Mouse (Mus musculus) gastrocnemius, postnatal 4 days (tissue): ENCODE measurements around the gene Ndufb7. TPM values are rescaled to one million over a fixed set of nuclear protein-coding genes. Genes with fewer than 3 reads are reported as not detected.

Experiments used
- DNase-seq, 2 experiments: peaks; one replicate each; pipeline ENCODE4 v3.0.0; 2021 to 2022; ENCODE audit warnings: low spot score in 2 of 2, mixed read lengths in 2 of 2
- total RNA-seq, 2 experiments: library from RNA; stranded (reverse); gene quantifications; 2 replicates each; pipeline ENCODE4 v1.2.3; 2021

Ndufb7 gene
- total RNA-seq, 2 experiments from 2014 or later, result 366 to 378 TPM

GRCm38 (mm10) chr8:83599814-83600213 is 33.3 kb downstream of the Ndufb7 start:
- DNase-seq, result no peak

GRCm38 (mm10) chr8:83602650-83603029 is 36.2 kb downstream of the Ndufb7 start:
- no peak for DNase-seq

DNA sequence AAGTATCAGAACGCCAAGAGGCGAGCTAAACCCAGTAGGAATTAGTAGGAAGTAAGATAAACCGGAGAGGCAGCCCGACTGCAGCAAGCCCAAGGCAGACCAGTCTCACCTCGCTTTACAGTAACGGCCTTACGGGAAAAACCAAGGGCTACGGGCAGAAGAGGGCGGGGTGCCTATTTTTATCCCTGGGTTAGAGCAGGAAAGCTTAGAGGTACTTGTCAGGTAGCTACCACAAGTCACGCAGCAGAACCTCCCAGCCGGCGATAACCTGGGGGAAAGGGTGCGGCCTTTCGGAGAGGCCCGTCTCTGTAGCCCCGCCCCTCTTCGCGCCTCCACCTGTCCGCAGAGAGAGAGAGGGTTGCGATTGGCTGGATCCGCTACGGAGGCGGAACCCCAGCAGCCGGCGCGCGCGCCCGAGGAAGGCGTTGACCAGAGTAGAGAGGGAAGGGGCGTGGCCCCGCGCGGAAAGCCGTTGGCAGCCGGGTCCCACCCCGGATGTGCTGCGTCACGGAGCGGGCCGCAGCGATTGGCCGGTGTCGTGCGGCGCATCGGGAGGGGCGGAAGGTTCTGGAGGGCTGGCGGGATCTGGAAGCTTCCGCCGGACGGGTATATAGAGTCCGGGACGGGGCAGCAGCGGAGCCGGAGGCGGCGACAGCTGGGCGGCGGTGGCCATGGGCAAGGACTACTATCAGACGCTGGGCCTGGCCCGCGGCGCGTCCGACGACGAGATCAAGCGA is 41.4 kb downstream of the Ndufb7 start, which contains the start of the genes Tecr and Dnajb1:
Tecr (minus strand) TSS at position 311 of the 737 bp plus-strand sequence.
Dnajb1 (plus strand) TSS at position 533 of the 737 bp plus-strand sequence.
- DNase-seq, result peak; percentile 99 to 100

- peak; percentile 75 to 88 for DNase-seq
Measured at GRCm38 (mm10) chr8:83608398-83608829, 41.9 kb downstream of the Ndufb7 start.

- no peak for DNase-seq
Measured at GRCm38 (mm10) chr8:83609086-83609485, 42.6 kb downstream of the Ndufb7 start.

GRCm38 (mm10) chr8:83609547-83610180 is 43.2 kb downstream of the Ndufb7 start:
- no peak for DNase-seq

- DNase-seq, result no peak
Measured at GRCm38 (mm10) chr8:83611921-83612320, 45.5 kb downstream of the Ndufb7 start.

- DNase-seq, result no peak
Measured at GRCm38 (mm10) chr8:83613695-83614094, 47.2 kb downstream of the Ndufb7 start.

DNA sequence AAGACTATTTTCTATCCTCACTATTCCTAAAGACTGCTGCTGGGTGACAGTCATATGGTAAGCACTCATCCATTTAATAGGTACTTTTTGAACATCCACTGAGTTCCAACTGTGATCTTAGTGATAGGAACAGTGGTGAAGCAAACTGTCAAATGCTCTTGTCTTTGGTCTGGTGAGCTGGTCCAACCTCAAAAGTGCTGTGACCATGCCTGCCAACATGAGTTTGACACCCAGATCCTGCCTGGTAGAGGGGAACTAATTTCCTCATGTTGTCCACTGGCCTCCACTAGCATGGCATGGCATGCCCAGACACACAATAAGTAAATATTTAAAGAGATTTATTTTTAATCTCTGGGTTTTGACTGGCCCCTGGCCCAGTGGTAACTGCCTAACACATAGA is 50.2 kb downstream of the Ndufb7 start:
- DNase-seq, result no peak

DNA sequence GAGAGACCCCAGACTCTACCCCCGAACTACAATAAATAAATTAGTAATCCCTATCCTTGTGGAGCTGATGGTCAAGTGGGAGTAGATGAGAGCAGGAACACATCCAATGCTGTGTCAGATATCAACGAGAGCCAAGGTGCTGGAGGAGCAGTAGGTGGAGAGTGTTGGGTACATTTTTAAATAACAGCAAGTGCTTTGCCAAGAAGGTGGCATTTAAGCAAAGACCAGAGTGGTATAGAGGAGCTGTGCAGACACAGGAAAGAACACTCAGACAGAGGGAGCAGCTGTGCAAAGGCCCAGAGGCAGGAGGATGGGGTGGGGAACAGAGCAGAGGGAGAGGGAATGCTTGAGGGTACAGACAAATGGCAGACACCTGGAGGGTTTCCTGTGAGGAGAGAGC is 50.6 kb downstream of the Ndufb7 start:
- no peak for DNase-seq

GRCm38 (mm10) chr8:83618566-83618965 is 52.1 kb downstream of the Ndufb7 start:
- DNase-seq, result no peak

DNA sequence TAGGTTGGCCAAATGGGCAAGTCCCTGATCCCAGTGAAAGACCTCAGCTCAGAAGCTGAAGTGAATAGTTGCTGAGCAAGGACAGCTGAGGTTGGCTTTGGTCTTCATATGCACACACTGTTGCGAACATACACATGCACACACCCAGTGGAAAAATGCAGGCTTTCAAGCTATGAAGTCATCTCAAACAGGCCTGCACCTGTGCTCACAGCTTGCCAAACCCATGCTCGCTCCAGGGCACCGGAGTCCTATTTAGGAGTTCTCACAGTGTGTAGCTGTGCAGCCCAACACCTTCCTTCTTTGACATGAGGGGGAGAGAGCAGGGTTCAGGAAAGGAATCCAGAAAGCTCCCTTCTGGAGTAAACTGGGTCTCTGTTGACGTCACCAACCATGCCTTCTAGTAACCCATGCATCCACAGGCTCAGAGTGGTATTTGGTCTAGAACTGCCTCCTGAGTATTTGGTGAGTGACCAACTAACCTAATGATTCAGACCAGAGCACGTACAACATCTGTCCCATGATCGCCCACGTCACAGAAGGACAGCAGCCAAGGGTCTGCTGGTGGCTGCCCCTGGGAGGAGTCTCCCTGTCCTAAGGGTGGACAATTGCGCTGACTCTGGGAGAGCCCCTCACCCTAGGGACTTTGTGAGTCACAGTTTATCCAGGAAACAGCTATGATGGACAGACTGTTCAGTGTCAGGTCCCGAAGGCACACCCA is 53.3 kb downstream of the Ndufb7 start:
- DNase-seq, result no peak

Other genes with a start within 250 kb of the Ndufb7 start
- 10 to 100 TPM; 10.0 to 11.5 TPM for gene Elmod2, start 234.2 kb upstream of the Ndufb7 start, total RNA-seq
- not detected for gene Mgat4d, start 218.2 kb upstream of the Ndufb7 start, total RNA-seq
- under 1 TPM in 1 of 2 experiments, not detected in 1; 0.10 TPM for gene Clgn, start 176.8 kb upstream of the Ndufb7 start, total RNA-seq
- 10 to 100 TPM; 40.3 to 49.4 TPM for gene Scoc, start 108.3 kb upstream of the Ndufb7 start, total RNA-seq
- gene Olfr370, start 30.9 kb upstream of the Ndufb7 start, total RNA-seq, result not detected
- 100 to 1,000 TPM; 276 to 303 TPM for gene Tecr, start 41.3 kb downstream of the Ndufb7 start, total RNA-seq
- 10 to 100 TPM; 17.7 to 20.6 TPM for gene Dnajb1, start 41.5 kb downstream of the Ndufb7 start, total RNA-seq
- gene Gipc1, start 86.0 kb downstream of the Ndufb7 start, total RNA-seq, result 10 to 100 TPM; 42.5 to 51.7 TPM
- under 1 TPM; 0.49 to 0.98 TPM for gene Ptger1, start 100.0 kb downstream of the Ndufb7 start, total RNA-seq
- 10 to 100 TPM; 56.6 to 60.0 TPM for gene Pkn1, start 132.5 kb downstream of the Ndufb7 start, total RNA-seq
- 10 to 100 TPM; 26.1 to 27.5 TPM for gene Ddx39, start 148.5 kb downstream of the Ndufb7 start, total RNA-seq
- gene Adgre5, start 174.7 kb downstream of the Ndufb7 start, total RNA-seq, result 10 to 100 TPM; 82.7 to 83.4 TPM